Mouse (Mus musculus) megakaryocyte-erythroid progenitor cell, adult 5-6 weeks (primary cell): ENCODE measurements at regions not wholly inside any gene's neighbourhood (a gene's known extent, or its start where the extent isn't known, plus 50 kb on each side); places are given as distances from the start of the nearest gene placed in this dataset.

Experiments
- ATAC-seq: replicated peaks from 2 replicates; pipeline ENCODE4 v1.8.0; 2016; ENCODE audit warnings: mild to moderate bottlenecking, inconsistent platforms; ENCODE audit not compliant: severe bottlenecking, poor library complexity, low FRiP score, low TSS enrichment

- ATAC-seq, result no peak
These were observed 89.1 kb upstream of the Rgma start for GRCm38 (mm10) chr7:73286244-73286643.

- ATAC-seq, result no peak
These were observed 82.0 kb upstream of the Rgma start for GRCm38 (mm10) chr7:73293337-73293736.

GRCm38 (mm10) chr7:73294399-73294798 is 80.9 kb upstream of the Rgma start:
- ATAC-seq, result no peak

DNA sequence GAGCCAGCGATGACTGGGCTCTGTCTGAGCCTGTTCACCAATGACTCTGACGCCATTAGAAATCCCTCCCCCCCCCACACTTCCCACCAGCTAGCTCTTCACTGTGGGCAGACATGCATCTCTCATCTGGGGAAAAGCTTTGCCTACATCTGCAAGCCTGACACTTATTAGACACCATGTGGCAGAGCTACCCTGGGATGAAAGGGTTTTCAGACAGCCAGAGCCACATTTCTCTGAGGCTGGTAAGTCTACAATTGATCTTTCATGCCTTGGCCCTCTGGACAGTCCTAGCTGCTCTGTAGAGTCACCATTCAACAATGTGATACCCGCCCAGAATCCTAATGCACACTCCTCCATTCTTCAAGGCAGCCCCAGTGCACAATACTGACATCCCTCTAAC is 72.8 kb upstream of the Rgma start:
- ATAC-seq, result no peak

DNA sequence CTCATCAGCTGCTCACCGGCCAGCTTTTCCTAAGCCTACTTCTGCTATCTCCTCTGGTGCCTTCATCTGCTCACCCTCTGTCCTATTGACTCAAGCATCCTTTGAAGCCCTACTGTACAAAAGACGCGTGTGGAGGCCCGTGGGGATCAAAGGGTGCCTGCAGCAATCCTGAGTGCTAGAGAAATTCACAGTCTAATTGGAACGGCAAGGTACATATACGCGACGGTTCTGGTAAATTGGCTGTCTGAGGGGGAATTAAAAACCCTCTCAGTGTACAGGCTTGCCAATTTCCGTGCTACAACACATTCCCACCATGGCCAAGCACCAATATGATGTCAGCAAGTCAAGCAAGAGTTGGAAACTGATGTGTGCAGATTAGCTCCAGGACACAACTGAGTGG is 71.5 kb upstream of the Rgma start:
- no peak for ATAC-seq

- no peak for ATAC-seq
These were observed 70.5 kb upstream of the Rgma start for GRCm38 (mm10) chr7:73304799-73305198.

- no peak for ATAC-seq
These were observed 69.9 kb upstream of the Rgma start for GRCm38 (mm10) chr7:73305286-73305975.

- ATAC-seq, result no peak
These were observed 69.0 kb upstream of the Rgma start for GRCm38 (mm10) chr7:73306296-73306695.

GRCm38 (mm10) chr7:73306728-73307127 is 68.6 kb upstream of the Rgma start:
- ATAC-seq, result no peak

DNA sequence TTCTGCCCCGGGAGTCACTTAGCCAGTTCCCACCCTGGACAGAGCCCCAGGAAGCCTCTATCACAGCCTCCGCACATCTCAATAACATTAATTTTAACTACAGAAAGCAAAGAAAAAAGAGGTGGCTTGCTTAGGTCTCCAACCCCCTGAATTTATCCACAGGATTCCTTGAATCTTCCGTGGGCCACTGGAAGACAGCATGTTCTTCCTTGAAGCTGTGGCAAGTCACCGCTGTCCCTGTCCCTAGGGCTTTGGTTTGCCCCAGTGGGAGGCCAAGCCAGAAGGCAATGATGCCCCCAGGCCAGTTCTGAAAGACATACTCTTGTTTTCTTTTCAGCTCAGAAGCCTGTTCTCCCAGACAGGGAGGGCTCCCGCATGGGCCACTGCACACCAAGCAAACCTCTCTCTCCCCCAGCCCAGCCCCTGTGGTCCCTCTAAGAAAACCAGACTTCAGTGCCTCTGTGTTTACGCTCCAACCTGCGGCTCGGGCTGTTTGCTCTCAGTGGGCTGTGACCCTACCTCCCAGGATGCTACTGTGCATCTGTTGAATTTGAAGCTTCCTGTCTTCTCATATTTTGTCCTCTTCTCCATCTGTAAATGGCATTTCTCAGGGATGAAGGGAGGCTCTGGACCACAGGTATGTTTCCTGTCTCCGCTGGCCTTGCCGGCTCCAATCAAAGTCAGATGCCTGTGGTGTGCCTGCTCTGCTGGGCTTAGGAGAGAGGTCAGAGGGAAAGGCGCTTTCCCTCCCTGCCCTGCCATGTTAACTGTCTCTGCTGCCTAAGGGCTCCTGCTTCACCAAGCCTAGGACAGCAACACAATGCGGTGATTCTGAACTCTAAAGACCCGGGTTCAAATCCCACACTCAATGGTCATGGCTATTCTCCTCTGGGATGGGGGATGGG is 67.5 kb upstream of the Rgma start:
- no peak for ATAC-seq

GRCm38 (mm10) chr7:73308981-73309380 is 66.3 kb upstream of the Rgma start:
- ATAC-seq, result no peak

DNA sequence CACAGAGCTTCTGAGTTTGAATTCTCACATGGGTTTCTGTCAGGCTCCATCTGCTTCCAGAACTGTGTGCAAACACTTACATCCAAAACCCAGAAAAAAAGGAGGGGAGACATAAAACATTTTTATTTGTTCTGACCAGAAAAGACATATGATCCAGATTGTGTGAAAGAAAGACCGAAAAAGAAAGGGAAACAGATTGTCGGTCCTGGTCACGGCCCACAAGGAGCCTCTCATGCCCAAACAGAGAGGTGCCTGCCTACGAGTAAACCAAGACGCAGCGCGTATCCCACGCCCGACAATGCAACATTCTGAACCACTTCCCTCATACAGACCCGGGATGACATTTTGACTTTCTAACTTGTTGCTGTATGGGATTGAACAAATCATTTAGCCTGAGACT is 65.3 kb upstream of the Rgma start:
- no peak for ATAC-seq

DNA sequence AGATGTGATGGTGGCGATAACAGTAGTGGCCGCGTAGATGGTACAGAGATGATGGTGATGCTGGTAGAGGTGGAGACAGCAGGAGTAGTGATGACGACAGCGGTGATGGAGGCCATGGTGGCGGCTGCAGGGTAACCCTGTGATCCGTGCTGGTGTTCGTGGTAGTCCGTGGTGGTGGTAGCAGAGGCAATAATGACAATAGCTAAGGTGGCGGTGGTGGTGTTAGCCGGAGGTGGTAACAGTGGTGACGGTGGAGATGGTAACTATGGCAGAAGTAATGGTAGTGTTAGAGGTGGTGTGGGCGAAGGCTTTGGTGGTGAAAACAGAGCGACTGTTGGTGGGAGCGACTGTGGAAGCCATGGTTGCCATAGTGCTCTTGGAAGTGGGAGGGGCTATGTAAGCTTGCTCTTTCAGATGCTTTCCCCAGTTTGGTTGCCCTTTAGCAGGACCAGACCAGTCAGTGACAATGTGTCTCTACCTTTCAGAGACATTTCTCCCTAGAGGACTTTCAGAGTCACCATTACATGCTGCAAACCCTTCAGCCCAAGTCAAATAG is 64.7 kb upstream of the Rgma start:
- ATAC-seq, result no peak

DNA sequence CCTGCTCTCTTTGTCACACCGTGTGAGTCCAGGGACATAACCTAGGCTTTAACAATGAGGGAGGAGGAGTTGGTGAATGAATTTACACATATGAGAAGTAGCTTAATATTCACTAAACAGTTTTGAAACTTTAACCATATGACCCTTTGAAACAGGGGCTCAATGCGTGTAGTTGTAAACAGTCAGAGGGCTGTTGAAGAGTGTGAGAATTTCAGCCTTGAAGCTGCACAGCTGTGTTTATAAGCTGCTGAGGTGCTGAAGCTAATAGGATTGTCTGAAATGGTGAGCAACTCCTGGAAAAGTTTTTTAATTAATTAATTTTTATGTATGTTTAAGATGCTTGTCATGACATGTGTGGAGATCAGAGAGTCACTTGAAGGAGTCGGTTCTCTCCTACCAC is 59.8 kb upstream of the Rgma start:
- no peak for ATAC-seq

DNA sequence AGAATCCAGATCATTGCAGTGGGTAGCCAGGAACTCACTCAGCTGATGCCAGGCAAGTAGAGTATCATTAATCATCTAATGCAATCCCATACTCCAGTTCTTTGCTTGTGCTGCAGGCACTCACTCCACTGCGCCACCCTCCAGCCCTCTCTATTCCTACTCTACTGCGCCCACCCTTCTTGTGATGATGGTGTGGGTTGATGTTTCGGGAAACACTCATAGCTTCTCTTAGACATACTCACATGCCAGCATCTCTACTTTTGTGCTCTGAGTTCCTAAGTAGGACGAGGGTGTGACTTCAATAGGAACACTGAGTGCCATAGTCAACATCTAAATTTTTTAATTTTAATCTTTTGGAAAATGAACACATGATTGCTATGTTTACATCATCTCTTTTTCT is 57.7 kb upstream of the Rgma start:
- no peak for ATAC-seq

DNA sequence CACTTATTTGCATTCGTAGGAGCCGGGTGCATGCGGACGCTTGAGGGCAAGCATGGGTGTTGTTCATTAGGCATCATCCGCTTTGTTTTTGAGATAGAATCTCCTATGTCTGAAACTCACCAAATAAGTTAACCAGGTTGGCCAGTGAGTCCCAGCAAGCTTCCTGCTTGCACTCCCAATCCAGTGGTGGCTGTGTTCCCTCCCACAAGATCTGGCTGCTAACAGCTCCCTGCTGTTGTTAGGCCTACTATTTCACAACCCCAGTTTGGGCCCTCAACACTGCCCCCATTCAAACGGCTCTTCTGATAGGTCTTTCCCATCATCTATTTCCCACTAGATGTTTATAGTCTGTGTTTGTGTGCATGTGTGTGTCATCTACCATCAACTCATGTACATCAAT is 56.3 kb upstream of the Rgma start:
- no peak for ATAC-seq

- ATAC-seq, result no peak
These were observed 55.3 kb upstream of the Rgma start for GRCm38 (mm10) chr7:73319994-73320393.

GRCm38 (mm10) chr7:73322466-73323151 is 52.7 kb upstream of the Rgma start:
- no peak for ATAC-seq

DNA sequence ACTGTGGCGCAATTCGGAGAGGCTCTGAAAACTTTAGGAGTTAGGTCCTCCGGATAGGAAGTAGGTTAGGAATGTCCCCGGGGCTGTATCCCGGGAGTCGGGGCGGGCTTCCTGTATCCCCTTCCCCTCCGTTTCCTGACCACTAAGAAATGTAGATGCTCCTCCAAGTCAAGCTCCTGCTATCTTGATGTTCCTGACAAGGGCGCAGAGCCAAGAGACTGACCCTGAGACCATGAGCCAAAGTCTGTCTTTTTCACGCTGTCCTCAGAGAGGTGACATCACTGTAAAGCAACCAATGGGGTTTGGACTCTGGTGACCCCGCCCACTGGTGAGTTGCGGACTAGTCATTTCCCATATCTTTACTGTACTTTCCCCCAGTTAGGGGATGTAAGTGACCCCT is 51.8 kb upstream of the Rgma start:
- no peak for ATAC-seq

- no peak for ATAC-seq
These were observed 49.8 kb upstream of the Rgma start for GRCm38 (mm10) chr7:73325503-73325902.
